Mouse (Mus musculus) myocyte (in vitro differentiated cells): Measurements from ENCODE around the gene Trim61. TPM values are rescaled to one million over a fixed set of nuclear protein-coding genes. Genes with fewer than 3 reads are reported as not detected.

Experiments
- H3K27me3 ChIP-seq: one replicate; pipeline ENCODE4 v1.6.1; 2011; ENCODE audit not compliant: control insufficient read depth, insufficient read depth, insufficient read length
- H3K36me3 ChIP-seq: one replicate; pipeline ENCODE4 v1.6.1; 2011; ENCODE audit not compliant: control insufficient read depth, insufficient read depth
- H3K4me2 ChIP-seq: one replicate; pipeline ENCODE4 v1.6.1; 2011; ENCODE audit warnings: low read depth, control low read depth
- H3K4me3 ChIP-seq: one replicate; pipeline ENCODE4 v1.5.1; 2011; ENCODE audit warnings: mild to moderate bottlenecking, control low read depth, moderate library complexity
- H3K79me2 ChIP-seq: one replicate; pipeline ENCODE4 v1.6.1; 2011; ENCODE audit not compliant: control insufficient read depth, insufficient read depth
- H3ac ChIP-seq: one replicate; pipeline ENCODE4 v1.6.1; 2011; ENCODE audit not compliant: control insufficient read depth, insufficient read length
- CEBPB ChIP-seq: IDR thresholded peaks from 2 replicates; pipeline ENCODE4 v1.6.1; 2011; ENCODE audit warnings: mild to moderate bottlenecking, moderate library complexity; ENCODE audit not compliant: poor library complexity, insufficient read depth, severe bottlenecking
- E2F4 ChIP-seq: IDR thresholded peaks from one replicate; pipeline ENCODE4 v1.6.1; 2011; ENCODE audit warnings: mild to moderate bottlenecking, control low read depth, moderate library complexity; ENCODE audit not compliant: insufficient read depth
- MAX ChIP-seq: IDR thresholded peaks from one replicate; pipeline ENCODE4 v1.6.1; 2011; ENCODE audit warnings: low read depth, mild to moderate bottlenecking, control low read depth
- MYOD1 ChIP-seq, 3 experiments: IDR thresholded peaks; one replicate each; pipeline ENCODE4 v1.6.1; 2011; ENCODE audit warnings: control low read depth in 2 of 3, low read depth in 2 of 3, mild to moderate bottlenecking in 2 of 3, moderate library complexity in 1 of 3; ENCODE audit not compliant: insufficient read length in 2 of 3, control insufficient read depth in 1 of 3
- MYOG ChIP-seq, 3 experiments: IDR thresholded peaks; one replicate each; pipeline ENCODE4 v1.6.1; 2011; ENCODE audit warnings: control low read depth in 2 of 3, low read depth in 2 of 3, mild to moderate bottlenecking in 2 of 3; ENCODE audit not compliant: insufficient read length in 2 of 3, control insufficient read depth in 1 of 3, insufficient read depth in 1 of 3
- POLR2A ChIP-seq: IDR thresholded peaks from one replicate; pipeline ENCODE4 v1.6.1; 2011; ENCODE audit warnings: low read depth, mild to moderate bottlenecking, control low read depth, moderate library complexity; ENCODE audit not compliant: insufficient read length
- POLR2AphosphoS2 ChIP-seq: IDR thresholded peaks from one replicate; pipeline ENCODE4 v1.6.1; 2011; ENCODE audit warnings: low read depth, control low read depth; ENCODE audit not compliant: insufficient read length
- REST ChIP-seq: IDR thresholded peaks from one replicate; pipeline ENCODE4 v1.6.1; 2011; ENCODE audit warnings: mild to moderate bottlenecking, control low read depth, moderate library complexity; ENCODE audit not compliant: insufficient read depth, insufficient read length
- SRF ChIP-seq: IDR thresholded peaks from one replicate; pipeline ENCODE4 v1.6.1; 2011; ENCODE audit warnings: low read depth; ENCODE audit not compliant: control insufficient read depth, insufficient read length
- TCF12 ChIP-seq: IDR thresholded peaks from one replicate; pipeline ENCODE4 v1.6.1; 2011; ENCODE audit warnings: mild to moderate bottlenecking, control low read depth; ENCODE audit not compliant: poor library complexity, insufficient read depth, severe bottlenecking
- TCF3 ChIP-seq: IDR thresholded peaks from one replicate; pipeline ENCODE4 v1.6.1; 2011; ENCODE audit warnings: low read depth, control low read depth; ENCODE audit not compliant: insufficient read length
- USF1 ChIP-seq: IDR thresholded peaks from one replicate; pipeline ENCODE4 v1.6.1; 2011; ENCODE audit warnings: low read depth, mild to moderate bottlenecking, control low read depth, moderate library complexity
- polyA plus RNA-seq: library from polyadenylated mRNA; unstranded; fragments of >200 nt; fragmentation: generic; extraction: Trizol; gene quantifications from one replicate; pipeline ENCODE4 v1.2.1, GENCODE M21; 2012; ENCODE audit warnings: missing spikeins

Gene Trim61
- not detected for polyA plus RNA-seq

GRCm38 (mm10) chr8:65018423-65018822 lies at the start of gene Trim61, which contains the start of gene Trim60:
Gene Trim61, minus strand, starts transcription at chr8:65018523.
Gene Trim60, minus strand, starts transcription at chr8:65018584.
- Histone ChIP-seq H3ac (no peak within 1 kb of the TSS), H3K4me3 (no peak within 1 kb of the TSS), H3K79me2 (no peaks in the 10 kb centered on the region), H3K4me2 (no peak within 1 kb of the TSS), H3K27me3 (no peaks in the 10 kb centered on the region), H3K36me3 (no peaks in the 10 kb centered on the region)
- no peak for TF ChIP-seq E2F4
- TF ChIP-seq TCF3 = no peak
- TF ChIP-seq CEBPB = no peak
- no peak for TF ChIP-seq POLR2AphosphoS2
- TF ChIP-seq REST = no peak
- TF ChIP-seq MYOG (IDR thresholded peaks at IDR 0.05; ENCODE audit: control insufficient read depth in 1 of 3, insufficient read depth in 1 of 3, insufficient read length in 2 of 3, low read depth in 2 of 3) = no peak
- no peak for TF ChIP-seq MAX
- no peak for TF ChIP-seq USF1
- no peak for TF ChIP-seq MYOD1 (IDR thresholded peaks at IDR 0.05; ENCODE audit: control insufficient read depth in 1 of 3, insufficient read length in 2 of 3, low read depth in 2 of 3)

- H3K27me3 ChIP-seq = no peaks in the 10 kb centered on the region
- no peaks in the 10 kb centered on the region for H3K79me2 ChIP-seq
- H3K4me2 ChIP-seq = no peak overlapping the region
- no peaks in the 10 kb centered on the region for H3K36me3 ChIP-seq
- no peak overlapping the region for H3ac ChIP-seq
- TF ChIP-seq MYOD1 (IDR thresholded peaks at IDR 0.05; ENCODE audit: control insufficient read depth in 1 of 3, insufficient read length in 2 of 3, low read depth in 2 of 3) (no peak), POLR2AphosphoS2 (no peak), SRF (no peak)
- H3K4me3 ChIP-seq = no peak overlapping the region
These were observed 49.6 kb upstream of the Trim61 start for GRCm38 (mm10) chr8:65067694-65068472.

DNA sequence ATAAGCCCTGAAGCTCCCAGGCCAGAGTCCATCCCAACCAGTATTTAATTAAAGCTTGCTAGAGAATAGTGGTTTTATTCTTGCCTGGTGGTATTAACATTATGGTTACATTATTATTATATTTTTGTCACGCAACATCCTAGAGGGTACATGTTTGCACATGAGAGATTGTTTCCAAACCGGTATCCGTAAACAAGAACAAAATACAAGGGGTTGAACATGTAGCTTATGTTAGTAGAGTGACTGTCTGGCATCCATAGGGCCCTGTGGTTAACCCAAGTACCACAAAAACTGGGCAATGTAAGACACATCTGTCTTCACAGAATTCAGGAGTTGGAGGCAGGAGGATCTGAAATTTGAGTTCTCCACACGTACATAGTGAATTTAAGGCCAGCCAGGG lies 48.7 kb upstream of the Trim61 start:
- Histone ChIP-seq H3K4me2 (no peak overlapping the region), H3ac (no peak overlapping the region), H3K79me2 (no peaks in the 10 kb centered on the region), H3K36me3 (no peaks in the 10 kb centered on the region), H3K4me3 (no peak overlapping the region), H3K27me3 (no peaks in the 10 kb centered on the region)
- TF ChIP-seq MAX (no peak), SRF (no peak), REST (no peak), CEBPB (no peak), POLR2AphosphoS2 (no peak), E2F4 (no peak), MYOG (IDR thresholded peaks at IDR 0.05; ENCODE audit: control insufficient read depth in 1 of 3, insufficient read depth in 1 of 3, insufficient read length in 2 of 3, low read depth in 2 of 3) (no peak), TCF12 (no peak), MYOD1 (IDR thresholded peaks at IDR 0.05; ENCODE audit: control insufficient read depth in 1 of 3, insufficient read length in 2 of 3, low read depth in 2 of 3) (no peak), USF1 (no peak)

DNA sequence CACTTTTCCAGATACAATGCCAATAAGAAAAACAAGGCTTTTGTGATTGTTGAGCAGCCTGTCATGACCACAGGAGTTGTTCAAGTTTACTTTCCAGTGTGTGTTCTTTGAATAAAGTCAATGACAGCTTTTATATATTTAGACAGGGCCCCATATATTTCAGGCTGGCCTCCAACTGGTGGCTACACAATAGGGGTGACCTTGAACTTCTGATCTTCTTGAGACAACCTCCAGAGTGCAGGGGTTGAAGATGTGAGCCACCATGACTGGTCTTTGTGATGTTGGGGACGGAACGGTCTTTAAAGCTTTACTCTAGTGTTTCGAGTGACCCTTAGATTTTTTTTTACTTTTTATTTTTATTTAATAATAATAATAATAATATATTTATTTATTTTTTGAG lies 47.3 kb upstream of the Trim61 start:
- no peaks in the 10 kb centered on the region for H3K27me3 ChIP-seq
- H3K36me3 ChIP-seq = no peaks in the 10 kb centered on the region
- H3K4me2 ChIP-seq = no peak overlapping the region
- no peak overlapping the region for H3ac ChIP-seq
- H3K4me3 ChIP-seq = no peak overlapping the region
- no peaks in the 10 kb centered on the region for H3K79me2 ChIP-seq
- TF ChIP-seq SRF = no peak
- no peak for TF ChIP-seq TCF12
- no peak for TF ChIP-seq POLR2A
- TF ChIP-seq TCF3 = no peak
- no peak for TF ChIP-seq POLR2AphosphoS2
- no peak for TF ChIP-seq MYOG (IDR thresholded peaks at IDR 0.05; ENCODE audit: control insufficient read depth in 1 of 3, insufficient read depth in 1 of 3, insufficient read length in 2 of 3, low read depth in 2 of 3)
- TF ChIP-seq USF1 = no peak
- no peak for TF ChIP-seq MAX
- no peak for TF ChIP-seq E2F4
- no peak for TF ChIP-seq REST
- no peak for TF ChIP-seq MYOD1 (IDR thresholded peaks at IDR 0.05; ENCODE audit: control insufficient read depth in 1 of 3, insufficient read length in 2 of 3, low read depth in 2 of 3)
- TF ChIP-seq CEBPB = no peak

DNA sequence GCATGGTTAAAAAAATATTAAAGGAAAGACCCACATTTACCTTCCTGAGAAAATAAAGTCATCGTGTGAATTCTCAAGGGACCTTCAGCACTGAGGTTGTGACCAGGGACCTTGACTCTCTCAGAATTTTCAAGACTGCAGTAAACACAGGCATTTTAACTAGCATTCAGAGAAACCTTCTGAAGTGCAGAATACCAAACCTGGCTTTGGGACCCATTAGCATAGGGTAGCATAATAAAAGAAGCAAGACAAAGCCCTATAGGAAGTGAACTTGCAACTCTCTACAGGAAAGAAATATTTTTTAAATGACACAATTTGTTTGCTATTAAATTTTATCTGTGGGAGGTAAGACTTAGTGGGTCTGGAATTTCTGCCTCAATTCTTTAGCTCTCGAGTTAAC lies 45.7 kb upstream of the Trim61 start:
- Histone ChIP-seq H3K79me2 (no peaks in the 10 kb centered on the region), H3K4me2 (no peak overlapping the region), H3ac (no peak overlapping the region), H3K27me3 (no peaks in the 10 kb centered on the region), H3K36me3 (no peaks in the 10 kb centered on the region), H3K4me3 (no peak overlapping the region)
- no peak for TF ChIP-seq POLR2A
- TF ChIP-seq USF1 = no peak
- no peak for TF ChIP-seq SRF
- no peak for TF ChIP-seq REST
- no peak for TF ChIP-seq MAX
- TF ChIP-seq POLR2AphosphoS2 = no peak
- no peak for TF ChIP-seq CEBPB
- no peak for TF ChIP-seq E2F4
- no peak for TF ChIP-seq TCF3
